Mouse (Mus musculus): Measurements from ENCODE around the gene Psmb1. TPM values are rescaled to one million over a fixed set of nuclear protein-coding genes. Genes with fewer than 3 reads are reported as not detected.
A peak's percentile ranks its signal among the peaks of the same experiment; 100 is the strongest.
"Not testable (repeated sequence)": the region's sequence is repeated elsewhere in the genome, so short reads cannot be mapped to it uniquely, and the experiment has no call there.

Psmb1 gene
- total RNA-seq, 4 experiments from 2014 or later: 125 to 136 (median 129) TPM

DNA sequence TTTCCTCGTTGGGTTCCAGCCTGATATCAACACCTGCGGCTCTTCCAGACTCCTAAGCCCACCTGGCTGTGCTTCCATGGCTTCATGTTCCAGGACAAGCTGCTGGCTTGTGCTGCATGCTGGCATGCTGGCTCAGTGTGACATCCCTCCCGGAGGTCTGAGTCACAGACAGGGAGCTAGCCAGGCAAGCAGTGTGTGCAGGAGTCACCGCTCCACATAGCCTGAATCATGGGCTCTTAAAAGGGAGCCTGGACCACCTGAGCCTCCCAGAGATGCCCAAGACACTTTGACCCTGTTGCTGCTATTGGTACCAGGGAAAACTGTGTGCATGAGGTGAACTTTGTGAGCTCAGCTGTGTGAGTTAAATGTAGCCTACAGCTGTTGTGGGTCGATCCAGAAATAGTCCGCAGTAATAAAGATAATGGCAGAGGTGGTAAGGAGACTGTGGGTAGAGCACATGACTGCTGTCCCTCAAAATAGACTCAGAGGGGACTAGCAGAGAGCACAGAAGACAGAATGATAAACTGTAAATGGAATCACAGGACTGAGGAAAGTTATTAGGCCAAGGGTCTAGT lies 37.5 kb downstream of the Psmb1 start:
- DNase-seq (ENCODE audit: low spot score in 2 of 2): no peak

GRCm38 (mm10) chr17:15459761-15460160 lies 39.8 kb downstream of the Psmb1 start:
- DNase-seq (ENCODE audit: low spot score in 2 of 2): no peak

- no peak for DNase-seq (ENCODE audit: low spot score in 2 of 2)
Observed at GRCm38 (mm10) chr17:15456595-15456994, 43.0 kb downstream of the Psmb1 start.

DNA sequence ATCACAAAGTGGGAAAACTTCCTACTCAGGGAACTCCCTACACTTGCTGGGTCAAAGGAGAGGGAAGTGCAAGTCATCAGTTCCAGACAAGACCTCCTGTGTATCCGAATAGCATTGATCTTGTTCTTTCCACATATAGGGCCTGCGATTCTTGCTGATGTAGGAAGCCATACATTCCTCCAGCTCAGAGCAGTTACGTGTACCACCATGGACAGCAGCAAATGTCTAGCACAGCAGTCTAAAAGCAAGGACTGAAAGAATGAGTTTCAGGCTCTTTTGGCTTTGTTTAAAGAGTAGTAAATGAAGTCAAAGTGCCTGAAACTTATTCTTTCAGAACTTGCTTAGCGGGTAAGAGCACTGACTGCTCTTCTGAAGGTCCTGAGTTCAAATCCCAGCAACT lies 44.3 kb downstream of the Psmb1 start:
- no peak for DNase-seq (ENCODE audit: low spot score in 2 of 2)

DNA sequence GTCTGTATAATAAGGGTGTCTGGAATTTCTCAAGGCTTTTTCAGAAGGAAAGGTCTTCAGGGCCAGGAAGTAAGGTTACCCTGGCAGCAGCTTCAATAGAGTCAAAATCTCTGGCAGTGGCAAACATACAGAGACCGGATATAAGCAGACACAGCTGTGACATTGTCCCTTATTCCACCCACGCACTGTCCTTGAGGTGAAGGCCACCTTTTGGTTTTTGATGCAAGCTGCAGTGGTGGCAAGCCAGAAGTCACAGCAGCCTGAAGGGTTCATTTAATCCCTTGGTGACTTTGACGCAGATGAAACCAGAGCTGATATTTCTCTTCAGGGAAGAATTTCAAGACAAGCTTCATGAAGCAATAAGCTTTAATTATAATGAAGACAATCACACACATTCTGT lies 49.9 kb downstream of the Psmb1 start:
- no peak for DNase-seq (ENCODE audit: low spot score in 2 of 2)

- not testable (repeated sequence) for DNase-seq (ENCODE audit: low spot score in 2 of 2)
Observed at GRCm38 (mm10) chr17:15449144-15449543, 50.4 kb downstream of the Psmb1 start.

DNA sequence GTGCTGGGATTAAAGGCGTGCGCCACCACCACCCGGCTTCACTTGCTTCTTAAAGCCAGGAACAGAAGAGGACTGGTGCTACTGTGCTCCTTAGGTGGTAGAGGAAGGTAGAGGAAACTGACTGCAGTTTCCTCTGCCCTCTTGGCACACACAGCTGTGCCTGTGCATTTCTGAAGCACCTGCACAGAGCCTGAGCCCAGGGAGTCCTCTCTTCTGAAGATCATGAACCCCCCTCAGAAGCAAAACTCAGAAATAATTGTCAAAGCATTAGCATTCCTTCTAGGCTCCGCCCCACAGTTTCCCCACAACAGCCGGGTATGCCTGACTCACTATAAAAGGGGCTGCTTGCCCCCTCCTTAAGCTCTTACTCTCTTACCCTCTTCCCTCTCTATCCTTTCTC lies 51.7 kb downstream of the Psmb1 start:
- DNase-seq (ENCODE audit: low spot score in 2 of 2): no peak

GRCm38 (mm10) chr17:15445421-15445820 lies 54.1 kb downstream of the Psmb1 start:
- no peak for DNase-seq (ENCODE audit: low spot score in 2 of 2)

DNA sequence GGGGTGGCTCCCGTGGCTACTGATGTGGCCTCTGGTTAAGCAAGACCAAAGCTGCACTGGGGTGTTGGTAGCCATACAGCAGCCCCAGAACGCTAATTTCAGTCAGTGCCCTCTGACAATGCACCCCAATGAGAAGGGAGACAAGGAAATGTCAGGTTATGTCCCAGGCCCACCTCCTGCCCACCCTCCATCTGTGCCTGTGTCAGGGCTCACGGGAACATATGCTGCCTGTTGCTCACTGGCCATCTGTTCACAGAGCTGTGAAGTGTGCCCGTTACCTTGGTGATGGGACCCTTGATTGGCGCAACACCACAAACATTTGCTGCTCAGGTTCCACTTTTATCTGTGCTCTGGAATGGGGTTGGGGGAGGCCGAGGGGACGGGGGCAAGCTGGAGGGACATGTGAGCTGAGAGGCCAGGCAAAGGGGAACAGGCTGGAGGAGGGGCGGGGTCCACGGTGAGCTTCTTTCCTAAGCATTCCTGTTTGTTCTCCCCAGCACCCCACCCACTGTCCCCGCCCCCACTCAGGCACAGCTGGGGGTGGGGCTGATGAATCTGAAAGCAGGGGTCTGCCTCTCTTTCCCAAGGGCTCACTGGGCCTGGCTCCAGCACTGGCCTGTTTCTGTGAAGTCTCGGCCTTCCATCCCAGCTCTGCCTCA lies 59.0 kb downstream of the Psmb1 start:
- peak; percentile 29 to 49 for DNase-seq (ENCODE audit: low spot score in 2 of 2)

GRCm38 (mm10) chr17:15440067-15440462 lies 59.5 kb downstream of the Psmb1 start:
- DNase-seq (ENCODE audit: low spot score in 2 of 2): no peak

GRCm38 (mm10) chr17:15434748-15435147 lies 64.8 kb downstream of the Psmb1 start:
- no peak for DNase-seq (ENCODE audit: low spot score in 2 of 2)

DNA sequence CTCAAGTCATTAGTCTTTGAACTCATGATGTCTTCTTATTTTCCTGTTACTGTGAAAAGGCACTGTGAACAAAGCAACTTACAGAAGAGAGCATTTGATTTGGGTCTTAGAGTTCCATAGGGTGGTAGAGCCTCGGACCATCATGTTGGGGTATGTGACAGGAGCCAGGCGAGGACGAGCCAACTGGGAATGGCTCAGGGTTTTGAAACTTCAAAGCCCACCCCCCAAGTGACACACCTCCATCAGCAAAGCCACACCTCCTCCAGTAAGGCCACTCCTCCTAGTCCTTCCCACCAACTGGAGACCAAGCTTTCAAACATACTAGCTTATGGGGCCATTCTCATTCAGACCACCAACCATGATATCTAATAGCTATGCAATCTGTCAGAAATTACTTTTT lies 67.5 kb downstream of the Psmb1 start:
- DNase-seq (ENCODE audit: low spot score in 2 of 2): no peak

DNA sequence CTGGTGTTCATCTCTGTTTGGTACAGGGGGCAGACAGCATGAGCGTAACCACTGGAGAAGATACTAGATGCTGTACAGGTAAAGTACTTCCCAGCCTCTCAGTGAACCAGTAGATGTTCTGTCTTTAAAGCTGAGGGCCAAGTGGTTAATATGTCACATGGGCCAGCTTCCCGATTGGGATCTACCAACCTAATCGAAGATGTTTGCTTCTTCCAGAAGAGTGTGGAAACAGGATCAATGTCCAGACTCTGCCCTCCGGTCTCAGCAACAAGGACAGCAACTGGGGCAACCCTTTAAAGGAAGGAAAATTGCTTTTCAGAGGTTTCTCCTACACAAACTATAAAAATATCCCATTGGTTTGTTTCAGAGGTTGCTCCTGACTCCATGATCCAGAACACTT lies 68.0 kb downstream of the Psmb1 start:
- no peak for DNase-seq (ENCODE audit: low spot score in 2 of 2)

GRCm38 (mm10) chr17:15431021-15431514 lies 68.5 kb downstream of the Psmb1 start:
- DNase-seq (ENCODE audit: low spot score in 2 of 2): no peak

GRCm38 (mm10) chr17:15429937-15430336 lies 69.6 kb downstream of the Psmb1 start:
- DNase-seq (ENCODE audit: low spot score in 2 of 2): no peak

GRCm38 (mm10) chr17:15429451-15429850 lies 70.1 kb downstream of the Psmb1 start:
- DNase-seq (ENCODE audit: low spot score in 2 of 2): no peak

DNA sequence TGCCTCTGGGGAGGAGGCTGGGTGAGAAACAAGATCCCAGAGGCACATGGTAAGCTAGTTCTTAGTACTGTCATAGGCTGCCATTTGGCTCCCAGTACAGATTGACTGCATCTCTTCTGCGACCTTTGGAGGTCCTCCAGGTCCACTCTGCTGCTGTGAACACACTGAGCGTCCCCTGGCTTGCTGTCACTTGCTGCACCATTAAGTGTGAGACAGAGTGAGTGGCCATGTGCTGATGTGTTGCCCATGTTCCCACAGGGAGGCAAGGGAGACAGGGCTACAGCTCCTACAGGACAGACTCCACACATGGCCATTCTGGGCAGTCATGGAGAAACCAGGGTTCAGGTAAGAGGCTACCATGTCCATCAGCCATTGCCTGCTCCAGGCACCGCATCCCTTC lies 73.6 kb downstream of the Psmb1 start:
- DNase-seq (ENCODE audit: low spot score in 2 of 2): no peak

Other genes with a start within 250 kb of the Psmb1 start
- gene Dll1, start 122.9 kb downstream of the Psmb1 start, total RNA-seq (2022): 10 to 100 TPM in 2 of 4 experiments, 1 to 10 TPM in 2; 8.7 to 12.3 (median 10.6) TPM
- 10 to 100 TPM; 45.0 to 55.4 (median 50.5) TPM for gene Fam120b, start 103.5 kb downstream of the Psmb1 start, total RNA-seq (2022)
- gene Tbp, start 137 bp upstream of the Psmb1 start, total RNA-seq (2022): 10 to 100 TPM; 31.3 to 49.0 (median 34.2) TPM
- 10 to 100 TPM; 15.8 to 24.5 (median 17.8) TPM for gene Pdcd2, start 27.6 kb upstream of the Psmb1 start, total RNA-seq (2022)
- 1 to 10 TPM; 2.0 to 2.9 (median 2.4) TPM for gene Prdm9, start 64.6 kb upstream of the Psmb1 start, total RNA-seq (2022)
- 10 to 100 TPM; 21.7 to 28.1 (median 25.8) TPM for gene Chd1, start 205.2 kb upstream of the Psmb1 start, total RNA-seq (2022)